Mouse (Mus musculus): ENCODE data around the gene Crabp2. TPM values are rescaled to one million over a fixed set of nuclear protein-coding genes. Genes with fewer than 3 reads are reported as not detected.

The Crabp2 gene
- total and polyA plus RNA-seq, 2 experiments from 2014 or later = 28.6 to 46.3 TPM

DNA sequence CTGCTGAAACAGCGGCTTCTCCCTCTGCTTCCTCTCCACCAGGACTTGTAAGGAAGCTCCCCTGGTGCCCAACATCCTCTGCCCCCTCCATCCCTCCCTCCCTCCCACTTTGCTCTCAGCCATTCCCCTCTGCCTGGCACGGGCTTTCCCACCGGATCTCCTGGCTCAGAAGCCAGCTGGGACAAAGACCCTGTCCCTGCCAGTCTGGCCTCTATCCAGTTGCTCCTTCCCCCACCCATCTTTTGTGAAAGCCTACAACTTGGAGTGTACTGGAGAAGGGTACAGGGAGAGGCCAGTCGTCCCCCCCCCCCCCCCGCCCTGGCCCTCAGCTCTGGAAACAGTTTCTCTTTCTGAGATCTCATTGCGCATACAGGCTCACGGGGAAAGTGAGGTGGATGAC lies 50.3 kb downstream of the Crabp2 start:
- H3K4me1 ChIP-seq (ENCODE audit: insufficient read depth, low read length) = peaks cover 27% of the 10 kb centered on the region
- no peaks in the 10 kb centered on the region for H3K9me3 ChIP-seq (ENCODE audit: low read length)
- H3K4me2 ChIP-seq (ENCODE audit: low read depth, low read length) = peak overlapping the region; percentile 71
- WGBS = 2% methylated on average over 7 of the region's 7 CpGs
- peaks cover 42% of the 10 kb centered on the region for H3K27me3 ChIP-seq (ENCODE audit: insufficient read depth, low read length)
- ATAC-seq (peak; percentile 66), DNase-seq (ENCODE audit: low spot score) (peak; percentile 86)
- H3K9ac ChIP-seq (replicated peaks; ENCODE audit: low read length) = no peak overlapping the region; the same call in 1 of the 2 replicates
- H3K4me3 ChIP-seq (ENCODE audit: low read length) = peak overlapping the region; percentile 48
- TF ChIP-seq CTCF (IDR thresholded peaks at IDR 0.05; ENCODE audit: low read depth) = no peak
- peak overlapping the region; percentile 76; the same call in 1 of the 2 replicates for H3K27ac ChIP-seq
- no peaks in the 10 kb centered on the region; the same call in 1 of the 2 replicates for H3K36me3 ChIP-seq (ENCODE audit: insufficient read depth, low read length)

GRCm38 (mm10) chr3:87999243-87999895 lies 50.9 kb downstream of the Crabp2 start:
- peak overlapping the region; percentile 76 for H3K27ac ChIP-seq
- WGBS = 1% methylated on average over 37 of the region's 38 CpGs
- no peaks in the 10 kb centered on the region; the same call in 1 of the 2 replicates for H3K36me3 ChIP-seq (ENCODE audit: insufficient read depth, low read length)
- H3K9ac ChIP-seq (replicated peaks; ENCODE audit: low read length) = peak overlapping the region; percentile 56
- peak overlapping the region; percentile 48 for H3K4me3 ChIP-seq (ENCODE audit: low read length)
- peaks cover 27% of the 10 kb centered on the region for H3K4me1 ChIP-seq (ENCODE audit: insufficient read depth, low read length)
- TF ChIP-seq CTCF (IDR thresholded peaks at IDR 0.05; ENCODE audit: low read depth) = no peak
- H3K27me3 ChIP-seq (ENCODE audit: insufficient read depth, low read length) = peaks cover 38% of the 10 kb centered on the region
- DNase-seq (ENCODE audit: low spot score) (no peak), ATAC-seq (no peak)
- H3K4me2 ChIP-seq (ENCODE audit: low read depth, low read length) = peak overlapping the region; percentile 71
- H3K9me3 ChIP-seq (ENCODE audit: low read length) = no peaks in the 10 kb centered on the region

GRCm38 (mm10) chr3:88000181-88000580 lies 51.7 kb downstream of the Crabp2 start, which contains the start of gene Bcan:
Gene Bcan, minus strand, starts transcription at chr3:88000230.
- H3K4me3 ChIP-seq (ENCODE audit: low read length) = peak within 1 kb of the TSS; percentile 48
- peak; percentile 38; the same call in 1 of the 2 replicates for TF ChIP-seq CTCF (IDR thresholded peaks at IDR 0.05; ENCODE audit: low read depth)
- H3K9ac ChIP-seq (replicated peaks; ENCODE audit: low read length) = peak within 1 kb of the TSS; percentile 56
- ATAC-seq (peak; percentile 60), DNase-seq (ENCODE audit: low spot score) (peak; percentile 73)
- H3K27me3 ChIP-seq (ENCODE audit: insufficient read depth, low read length) = peaks cover 29% of the 10 kb centered on the region
- WGBS = 0% methylated on average over 36 of the region's 39 CpGs
- H3K27ac ChIP-seq = peak within 1 kb of the TSS; percentile 76
- peaks cover 27% of the 10 kb centered on the region for H3K4me1 ChIP-seq (ENCODE audit: insufficient read depth, low read length)
- no peaks in the 10 kb centered on the region for H3K9me3 ChIP-seq (ENCODE audit: low read length)
- H3K36me3 ChIP-seq (ENCODE audit: insufficient read depth, low read length) = no peaks in the 10 kb centered on the region; the same call in 1 of the 2 replicates
- peak within 1 kb of the TSS; percentile 71 for H3K4me2 ChIP-seq (ENCODE audit: low read depth, low read length)

DNA sequence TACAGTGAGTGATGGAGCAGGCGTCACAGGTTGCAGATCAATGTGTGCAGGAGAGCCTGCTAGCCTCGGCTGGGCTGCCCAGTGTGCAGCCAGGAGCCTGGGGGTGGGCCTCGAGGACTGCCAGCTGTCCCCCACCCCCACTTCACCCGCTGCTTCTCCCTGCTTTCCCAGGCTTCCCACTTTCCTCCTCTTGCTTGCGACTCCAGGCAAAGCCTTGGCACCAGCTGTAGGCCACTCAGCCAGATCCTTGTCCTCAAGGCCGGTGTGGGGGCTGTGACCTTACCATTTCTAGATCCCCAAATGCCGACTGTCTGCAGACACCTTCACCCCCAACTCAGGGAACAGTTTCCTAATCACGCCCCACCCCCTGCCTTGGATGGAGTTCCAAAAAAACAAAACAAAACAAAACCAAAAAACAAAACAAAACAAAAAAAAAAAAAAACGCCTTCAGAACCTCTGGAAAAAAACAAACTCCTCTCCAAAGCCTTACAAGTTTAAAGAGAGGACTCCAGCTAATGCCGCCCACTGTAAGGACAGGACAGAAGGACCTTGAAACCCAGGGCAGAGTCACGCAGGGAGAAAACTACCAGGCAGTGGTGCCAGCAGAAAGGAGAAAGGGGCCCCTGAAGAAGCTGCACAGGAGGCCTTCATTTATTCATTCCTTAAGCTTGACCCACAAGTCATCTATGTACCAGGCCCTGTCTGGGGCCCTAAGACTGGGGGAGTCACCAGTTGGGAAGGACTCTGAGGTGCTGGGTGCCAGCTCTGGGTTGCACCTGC lies 52.5 kb downstream of the Crabp2 start:
- Histone ChIP-seq H3K9ac (replicated peaks; ENCODE audit: low read length) (peak overlapping the region; percentile 28; the same call in 1 of the 2 replicates), H3K9me3 (ENCODE audit: low read length) (no peaks in the 10 kb centered on the region), H3K4me3 (ENCODE audit: low read length) (peak overlapping the region; percentile 48), H3K36me3 (ENCODE audit: insufficient read depth, low read length) (no peaks in the 10 kb centered on the region), H3K27me3 (ENCODE audit: insufficient read depth, low read length) (peaks cover 26% of the 10 kb centered on the region), H3K4me2 (ENCODE audit: low read depth, low read length) (peak overlapping the region; percentile 71), H3K27ac (peak overlapping the region; percentile 76), H3K4me1 (ENCODE audit: insufficient read depth, low read length) (peaks cover 27% of the 10 kb centered on the region)
- no peak for DNase-seq (ENCODE audit: low spot score)
- WGBS = 16% methylated on average over 11 of the region's 11 CpGs
- TF ChIP-seq CTCF (IDR thresholded peaks at IDR 0.05; ENCODE audit: low read depth) = no peak
- ATAC-seq = no peak

DNA sequence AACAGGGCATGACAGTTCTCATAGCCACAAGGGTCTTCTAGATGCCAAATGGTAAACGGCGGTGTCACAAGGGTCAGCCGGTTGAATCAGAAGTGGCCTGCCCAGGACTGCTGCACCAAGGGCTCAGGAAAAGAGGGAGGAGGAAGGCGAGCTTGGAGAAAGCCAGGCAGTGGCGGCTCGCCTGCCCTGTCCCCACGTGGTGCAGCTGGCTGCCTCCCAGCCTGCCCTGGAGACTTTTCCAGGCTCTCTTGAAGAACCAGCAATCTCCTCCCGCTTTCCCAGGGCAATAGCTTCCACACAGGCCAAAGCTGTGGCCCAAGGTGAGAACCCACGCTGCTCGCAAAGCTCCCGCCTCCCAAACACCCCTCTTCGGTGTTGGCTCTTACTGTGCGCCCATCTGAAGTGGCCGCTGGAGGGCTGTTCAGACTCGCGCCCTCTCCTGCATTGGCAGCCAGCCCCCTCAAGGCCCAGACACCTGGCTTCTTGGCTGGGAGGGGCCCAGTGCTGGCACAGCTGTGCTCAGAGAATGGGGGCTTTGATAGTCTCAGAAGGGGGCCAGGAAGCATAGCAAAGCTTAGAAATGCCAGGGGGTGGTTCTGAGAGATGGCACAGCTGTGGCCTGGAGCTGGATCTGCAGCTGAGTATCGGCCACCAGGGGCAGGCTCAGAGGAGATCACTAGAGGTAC lies 54.0 kb downstream of the Crabp2 start:
- Histone ChIP-seq H3K27me3 (ENCODE audit: insufficient read depth, low read length) (peaks cover 20% of the 10 kb centered on the region), H3K9me3 (ENCODE audit: low read length) (no peaks in the 10 kb centered on the region), H3K9ac (replicated peaks; ENCODE audit: low read length) (no peak overlapping the region), H3K4me3 (ENCODE audit: low read length) (no peak overlapping the region), H3K36me3 (ENCODE audit: insufficient read depth, low read length) (no peaks in the 10 kb centered on the region), H3K4me2 (ENCODE audit: low read depth, low read length) (peak overlapping the region; percentile 37), H3K4me1 (ENCODE audit: insufficient read depth, low read length) (peaks cover 18% of the 10 kb centered on the region), H3K27ac (peak overlapping the region; percentile 76)
- DNase-seq (ENCODE audit: low spot score) (peak; percentile 72), ATAC-seq (peak; percentile 36)
- TF ChIP-seq CTCF (IDR thresholded peaks at IDR 0.05; ENCODE audit: low read depth) = peak; percentile 64
- 9% methylated on average over 17 of the region's 17 CpGs for WGBS

Other genes starting within 250 kb of the Crabp2 start
- 0.40 and 4.4 TPM in 2 replicates for gene Lrrc71, start 200.0 kb upstream of the Crabp2 start, total RNA-seq (2014; rRNA removed)
- gene Lrrc71, start 200.0 kb upstream of the Crabp2 start, polyA plus RNA-seq (2015; fragmentation: Nextera tagmentation; extraction: Ambion mirVana) = 0.77 and 1.2 TPM in 2 replicates
- 3.2 and 4.8 TPM in 2 replicates for gene Ntrk1, start 153.5 kb upstream of the Crabp2 start, total RNA-seq (2014; rRNA removed)
- 5.2 and 5.4 TPM in 2 replicates for gene Ntrk1, start 153.5 kb upstream of the Crabp2 start, polyA plus RNA-seq (2015; fragmentation: Nextera tagmentation; extraction: Ambion mirVana)
- gene Insrr, start 151.7 kb upstream of the Crabp2 start, total RNA-seq (2014; rRNA removed) = 0.78 and 0.90 TPM in 2 replicates
- 0.33 and 0.44 TPM in 2 replicates for gene Insrr, start 151.7 kb upstream of the Crabp2 start, polyA plus RNA-seq (2015; fragmentation: Nextera tagmentation; extraction: Ambion mirVana)
- 19.4 and 22.7 TPM in 2 replicates for gene Pear1, start 124.4 kb upstream of the Crabp2 start, total RNA-seq (2014; rRNA removed)
- gene Pear1, start 124.4 kb upstream of the Crabp2 start, polyA plus RNA-seq (2015; fragmentation: Nextera tagmentation; extraction: Ambion mirVana) = 6.4 and 7.4 TPM in 2 replicates
- gene Sh2d2a, start 101.9 kb upstream of the Crabp2 start, total RNA-seq (2014; rRNA removed) = not detected in 2 replicates
- gene Sh2d2a, start 101.9 kb upstream of the Crabp2 start, polyA plus RNA-seq (2015; fragmentation: Nextera tagmentation; extraction: Ambion mirVana) = not detected in 2 replicates
- 93.8 and 97.8 TPM in 2 replicates for gene Prcc, start 63.1 kb upstream of the Crabp2 start, total RNA-seq (2014; rRNA removed)
- gene Prcc, start 63.1 kb upstream of the Crabp2 start, polyA plus RNA-seq (2015; fragmentation: Nextera tagmentation; extraction: Ambion mirVana) = 20.8 and 20.9 TPM in 2 replicates
- gene Hdgf, start 42.3 kb upstream of the Crabp2 start, total RNA-seq (2014; rRNA removed) = 82.1 and 82.7 TPM in 2 replicates
- 145 and 148 TPM in 2 replicates for gene Hdgf, start 42.3 kb upstream of the Crabp2 start, polyA plus RNA-seq (2015; fragmentation: Nextera tagmentation; extraction: Ambion mirVana)
- 32.1 and 43.2 TPM in 2 replicates for gene Mrpl24, start 29.2 kb upstream of the Crabp2 start, total RNA-seq (2014; rRNA removed)
- gene Mrpl24, start 29.2 kb upstream of the Crabp2 start, polyA plus RNA-seq (2015; fragmentation: Nextera tagmentation; extraction: Ambion mirVana) = 44.6 and 50.3 TPM in 2 replicates
- gene Isg20l2, start 18.4 kb upstream of the Crabp2 start, total RNA-seq (2014; rRNA removed) = 23.8 and 26.2 TPM in 2 replicates
- gene Isg20l2, start 18.4 kb upstream of the Crabp2 start, polyA plus RNA-seq (2015; fragmentation: Nextera tagmentation; extraction: Ambion mirVana) = 19.1 and 20.1 TPM in 2 replicates
- gene Rrnad1, start 17.9 kb upstream of the Crabp2 start, total RNA-seq (2014; rRNA removed) = 19.4 and 36.4 TPM in 2 replicates
- 18.1 and 19.3 TPM in 2 replicates for gene Rrnad1, start 17.9 kb upstream of the Crabp2 start, polyA plus RNA-seq (2015; fragmentation: Nextera tagmentation; extraction: Ambion mirVana)
- 37.2 and 40.0 TPM in 2 replicates for gene Nes, start 22.4 kb downstream of the Crabp2 start, total RNA-seq (2014; rRNA removed)
- 14.9 and 15.7 TPM in 2 replicates for gene Nes, start 22.4 kb downstream of the Crabp2 start, polyA plus RNA-seq (2015; fragmentation: Nextera tagmentation; extraction: Ambion mirVana)
- 318 and 347 TPM in 2 replicates for gene Bcan, start 51.6 kb downstream of the Crabp2 start, total RNA-seq (2014; rRNA removed)
- gene Bcan, start 51.6 kb downstream of the Crabp2 start, polyA plus RNA-seq (2015; fragmentation: Nextera tagmentation; extraction: Ambion mirVana) = 229 and 237 TPM in 2 replicates
- gene Hapln2, start 78.9 kb downstream of the Crabp2 start, total RNA-seq (2014; rRNA removed) = 0.47 and 0.50 TPM in 2 replicates
- gene Hapln2, start 78.9 kb downstream of the Crabp2 start, polyA plus RNA-seq (2015; fragmentation: Nextera tagmentation; extraction: Ambion mirVana) = 1.2 and 1.5 TPM in 2 replicates
- 6.3 and 9.0 TPM in 2 replicates for gene Gpatch4, start 94.4 kb downstream of the Crabp2 start, total RNA-seq (2014; rRNA removed)
- 31.7 and 33.5 TPM in 2 replicates for gene Gpatch4, start 94.4 kb downstream of the Crabp2 start, polyA plus RNA-seq (2015; fragmentation: Nextera tagmentation; extraction: Ambion mirVana)
- gene Naxe, start 109.8 kb downstream of the Crabp2 start, total RNA-seq (2014; rRNA removed) = 87.7 and 90.0 TPM in 2 replicates
- gene Naxe, start 109.8 kb downstream of the Crabp2 start, polyA plus RNA-seq (2015; fragmentation: Nextera tagmentation; extraction: Ambion mirVana) = 172 and 174 TPM in 2 replicates
- gene Ttc24, start 129.6 kb downstream of the Crabp2 start, total RNA-seq (2014; rRNA removed) = not detected in 2 replicates
- not detected in 2 replicates for gene Ttc24, start 129.6 kb downstream of the Crabp2 start, polyA plus RNA-seq (2015; fragmentation: Nextera tagmentation; extraction: Ambion mirVana)
- gene Iqgap3, start 133.3 kb downstream of the Crabp2 start, total RNA-seq (2014; rRNA removed) = 8.0 and 9.6 TPM in 2 replicates
- gene Iqgap3, start 133.3 kb downstream of the Crabp2 start, polyA plus RNA-seq (2015; fragmentation: Nextera tagmentation; extraction: Ambion mirVana) = 2.9 and 3.6 TPM in 2 replicates
- 44.0 and 50.3 TPM in 2 replicates for gene Mef2d, start 193.7 kb downstream of the Crabp2 start, total RNA-seq (2014; rRNA removed)
- 13.4 and 19.2 TPM in 2 replicates for gene Mef2d, start 193.7 kb downstream of the Crabp2 start, polyA plus RNA-seq (2015; fragmentation: Nextera tagmentation; extraction: Ambion mirVana)

Measured in hindbrain, postnatal 0 days (tissue).